Mouse (Mus musculus) urinary bladder, adult 18-20 months (tissue): ENCODE measurements around the gene Clmn.

Experiments used
- DNase-seq, 2 experiments: peaks; one replicate each; pipeline ENCODE4 v3.0.0; 2022; ENCODE audit warnings: low spot score in 2 of 2, mixed read lengths in 2 of 2

Clmn gene

GRCm38 (mm10) chr12:104814291-104814690, 50.6 kb downstream of the Clmn start:
- DNase-seq: no peak

GRCm38 (mm10) chr12:104813762-104814161, 51.1 kb downstream of the Clmn start:
- DNase-seq: no peak

GRCm38 (mm10) chr12:104812711-104813110, 52.2 kb downstream of the Clmn start:
- DNase-seq: no peak

GRCm38 (mm10) chr12:104810923-104811443, 53.9 kb downstream of the Clmn start:
- DNase-seq: no peak

GRCm38 (mm10) chr12:104808421-104809067, 56.3 kb downstream of the Clmn start:
- DNase-seq: no peak

GRCm38 (mm10) chr12:104806680-104807375, 58.0 kb downstream of the Clmn start:
- DNase-seq: no peak

- no peak for DNase-seq
Observed at GRCm38 (mm10) chr12:104801494-104802260, 63.2 kb downstream of the Clmn start.

- DNase-seq: no peak
Observed at GRCm38 (mm10) chr12:104799365-104799764, 65.5 kb downstream of the Clmn start.

GRCm38 (mm10) chr12:104797905-104798304, 67.0 kb downstream of the Clmn start:
- no peak for DNase-seq

GRCm38 (mm10) chr12:104796635-104797378, 68.1 kb downstream of the Clmn start:
- no peak for DNase-seq

GRCm38 (mm10) chr12:104794957-104795356, 69.9 kb downstream of the Clmn start:
- no peak for DNase-seq

GRCm38 (mm10) chr12:104793486-104793885, 71.4 kb downstream of the Clmn start:
- no peak for DNase-seq

- DNase-seq: peak; percentile 26 to 35
Observed at GRCm38 (mm10) chr12:104777603-104778002, 87.3 kb downstream of the Clmn start.

GRCm38 (mm10) chr12:104771941-104772340, 92.9 kb downstream of the Clmn start:
- no peak for DNase-seq

- DNase-seq: no peak
Observed at GRCm38 (mm10) chr12:104769201-104769785, 95.6 kb downstream of the Clmn start.

- DNase-seq: no peak
Observed at GRCm38 (mm10) chr12:104767183-104767582, 97.7 kb downstream of the Clmn start.

GRCm38 (mm10) chr12:104765761-104766160, 99.1 kb downstream of the Clmn start:
- DNase-seq: no peak

GRCm38 (mm10) chr12:104765116-104765515, 99.8 kb downstream of the Clmn start:
- no peak for DNase-seq

GRCm38 (mm10) chr12:104763918-104764317, 101.0 kb downstream of the Clmn start:
- DNase-seq: no peak

GRCm38 (mm10) chr12:104761411-104761810, 103.5 kb downstream of the Clmn start:
- DNase-seq: no peak

- no peak for DNase-seq
Observed at GRCm38 (mm10) chr12:104758066-104758465, 106.8 kb downstream of the Clmn start.
